Mouse (Mus musculus) small intestine, adult 2 months (tissue): ENCODE results near the gene Sipa1l1.

Experiments
- CTCF ChIP-seq: fragments of 200-500 bp; IDR thresholded peaks from 2 replicates; pipeline ENCODE4 v1.5.1; 2012; ENCODE audit warnings: low read depth, mild to moderate bottlenecking, control low read depth, inconsistent platforms, low read length, moderate library complexity, mixed read lengths; ENCODE audit not compliant: insufficient replicate concordance, insufficient read length; ENCODE audit errors: extremely low read depth
- POLR2A ChIP-seq: fragments of 200-500 bp; IDR thresholded peaks from 2 replicates; pipeline ENCODE4 v1.6.1; 2012; ENCODE audit warnings: low read depth, mild to moderate bottlenecking, control low read depth, inconsistent platforms, low read length, moderate library complexity

- TF ChIP-seq POLR2A (no peak), CTCF (no peak)
Observed at GRCm38 (mm10) chr12:82220367-82221089, 51.4 kb downstream of the Sipa1l1 start.
